Mouse (Mus musculus) MEL (cell line): ENCODE measurements at regions not wholly inside any gene's neighbourhood (a gene's known extent, or its start where the extent isn't known, plus 50 kb on each side); places are given as distances from the start of the nearest gene placed in this dataset.

ENCODE experiments used
- DNase-seq: peaks from one replicate; pipeline ENCODE4 v3.0.0; 2011; ENCODE audit warnings: low read depth, low spot score
- H3K27ac ChIP-seq: 2 replicates; pipeline ENCODE4 v1.5.1; 2012; ENCODE audit warnings: low read depth, mild to moderate bottlenecking, control low read depth, low read length, moderate library complexity; ENCODE audit not compliant: control insufficient read depth
- H3K27me3 ChIP-seq, 2 experiments: fragments of 150-350 bp in 1 of 2; sonication (generic) in 1 of 2; 2 replicates each; pipeline ENCODE4 v1.6.1; 2012; ENCODE audit warnings: low read length in 2 of 2, mild to moderate bottlenecking in 2 of 2, improper control_type of control experiment in 1 of 2, moderate library complexity in 1 of 2; ENCODE audit not compliant: insufficient read depth in 2 of 2, control insufficient read depth in 1 of 2
- H3K36me3 ChIP-seq, 2 experiments: 2 replicates each; pipeline ENCODE4 v1.6.1; 2012 to 2014; ENCODE audit warnings: low read length in 2 of 2, improper control_type of control experiment in 1 of 2, inconsistent platforms in 1 of 2, mild to moderate bottlenecking in 1 of 2; ENCODE audit not compliant: insufficient read depth in 2 of 2, control insufficient read depth in 1 of 2
- H3K4me1 ChIP-seq, 2 experiments: fragments of 150-350 bp in 1 of 2; sonication (generic) in 1 of 2; 2 replicates each; pipeline ENCODE4 v1.6.1; 2012; ENCODE audit warnings: low read length in 2 of 2, improper control_type of control experiment in 1 of 2, mild to moderate bottlenecking in 1 of 2; ENCODE audit not compliant: insufficient read depth in 2 of 2, control insufficient read depth in 1 of 2
- H3K4me3 ChIP-seq, 2 experiments: fragments of 150-350 bp in 1 of 2; sonication (generic) in 1 of 2; 2 replicates each; pipeline ENCODE4 v1.5.1; 2012; ENCODE audit warnings: low read depth in 2 of 2, low read length in 2 of 2, mild to moderate bottlenecking in 2 of 2, moderate library complexity in 2 of 2, control low read depth in 1 of 2, improper control_type of control experiment in 1 of 2; ENCODE audit not compliant: control insufficient read depth in 1 of 2, insufficient read depth in 1 of 2
- H3K79me2 ChIP-seq: 2 replicates; pipeline ENCODE4 v1.6.1; 2012; ENCODE audit warnings: mild to moderate bottlenecking, low read length, moderate library complexity; ENCODE audit not compliant: control insufficient read depth, poor library complexity, insufficient read depth
- H3K9ac ChIP-seq: 2 replicates; pipeline ENCODE4 v1.6.1; 2012; ENCODE audit warnings: low read depth, mild to moderate bottlenecking, control low read depth, low read length, moderate library complexity; ENCODE audit not compliant: control insufficient read depth, poor library complexity, severe bottlenecking
- H3K9me3 ChIP-seq: fragments of 150-350 bp; sonication (generic); replicated peaks from 2 replicates; pipeline ENCODE4 v1.6.1; 2012; ENCODE audit warnings: mild to moderate bottlenecking, low read length, improper control_type of control experiment, moderate library complexity; ENCODE audit not compliant: insufficient read depth
- BHLHE40 ChIP-seq: IDR thresholded peaks from 2 replicates; pipeline ENCODE4 v1.6.1; 2012; ENCODE audit warnings: low read depth, mild to moderate bottlenecking, inconsistent platforms, low read length, improper control_type of control experiment, borderline replicate concordance
- CHD1 ChIP-seq: IDR thresholded peaks from 2 replicates; pipeline ENCODE4 v1.6.1; 2012; ENCODE audit warnings: low read depth, mild to moderate bottlenecking, inconsistent platforms, low read length, improper control_type of control experiment
- CHD2 ChIP-seq: IDR thresholded peaks from 2 replicates; pipeline ENCODE4 v1.6.1; 2011; ENCODE audit warnings: low read length, improper control_type of control experiment
- CTCF ChIP-seq, 3 experiments: IDR thresholded peaks in 2 of 3; conservative IDR thresholded peaks in 1 of 3; 2 replicates each; pipeline ENCODE4 v1.5.1; 2011 to 2012; ENCODE audit warnings: low read length in 3 of 3, low read depth in 2 of 3, mild to moderate bottlenecking in 2 of 3, improper control_type of control experiment in 1 of 3, inconsistent platforms in 1 of 3, mixed read lengths in 1 of 3, moderate library complexity in 1 of 3; ENCODE audit not compliant: control insufficient read depth in 1 of 3, insufficient read depth in 1 of 3, poor library complexity in 1 of 3, severe bottlenecking in 1 of 3
- E2F4 ChIP-seq: IDR thresholded peaks from 2 replicates; pipeline ENCODE4 v1.6.1; 2011; ENCODE audit warnings: low read depth, low read length, improper control_type of control experiment, borderline replicate concordance
- ELF1 ChIP-seq: IDR thresholded peaks from 2 replicates; pipeline ENCODE4 v1.6.1; 2014; ENCODE audit warnings: low read depth, mild to moderate bottlenecking, inconsistent platforms, low read length, improper control_type of control experiment, moderate library complexity
- EP300 ChIP-seq, 2 experiments: IDR thresholded peaks; 2 replicates each; pipeline ENCODE4 v1.6.1; 2011; ENCODE audit warnings: improper control_type of control experiment in 2 of 2, low read length in 2 of 2, low read depth in 1 of 2, mild to moderate bottlenecking in 1 of 2
- GATA1 ChIP-seq: IDR thresholded peaks from 2 replicates; pipeline ENCODE4 v1.6.1; 2011; ENCODE audit warnings: low read depth, low read length, improper control_type of control experiment
- HCFC1 ChIP-seq: IDR thresholded peaks from 2 replicates; pipeline ENCODE4 v1.6.1; 2012; ENCODE audit warnings: low read depth, mild to moderate bottlenecking, inconsistent platforms, low read length, improper control_type of control experiment, moderate library complexity
- JUND ChIP-seq: IDR thresholded peaks from 2 replicates; pipeline ENCODE4 v1.6.1; 2011; ENCODE audit warnings: low read depth, mild to moderate bottlenecking, improper control_type of control experiment, low read length
- KAT2A ChIP-seq: conservative IDR thresholded peaks from 2 replicates; pipeline ENCODE4 v1.6.1; 2012; ENCODE audit warnings: low read depth, low read length, improper control_type of control experiment, inconsistent platforms
- MAFK ChIP-seq: IDR thresholded peaks from 2 replicates; pipeline ENCODE4 v1.6.1; 2011; ENCODE audit warnings: low read depth, mild to moderate bottlenecking, low read length, improper control_type of control experiment, borderline replicate concordance
- MAX ChIP-seq: IDR thresholded peaks from 2 replicates; pipeline ENCODE4 v1.6.1; 2011; ENCODE audit warnings: low read length, improper control_type of control experiment
- MAZ ChIP-seq: IDR thresholded peaks from 2 replicates; pipeline ENCODE4 v1.6.1; 2012; ENCODE audit warnings: low read depth, mild to moderate bottlenecking, inconsistent platforms, low read length, improper control_type of control experiment
- MEF2A ChIP-seq: IDR thresholded peaks from 2 replicates; pipeline ENCODE4 v1.6.1; 2014; ENCODE audit warnings: low read depth, mild to moderate bottlenecking, inconsistent platforms, low read length, improper control_type of control experiment; ENCODE audit not compliant: poor library complexity, insufficient replicate concordance, severe bottlenecking; ENCODE audit errors: extremely low read depth
- MXI1 ChIP-seq: IDR thresholded peaks from 2 replicates; pipeline ENCODE4 v1.6.1; 2011; ENCODE audit warnings: mild to moderate bottlenecking, low read depth, low read length, improper control_type of control experiment
- MYB ChIP-seq: IDR thresholded peaks from 2 replicates; pipeline ENCODE4 v1.6.1; 2011; ENCODE audit warnings: mild to moderate bottlenecking, low read depth, low read length, improper control_type of control experiment
- MYC ChIP-seq: IDR thresholded peaks from 2 replicates; pipeline ENCODE4 v1.6.1; 2011; ENCODE audit warnings: low read depth, mild to moderate bottlenecking, low read length, improper control_type of control experiment, moderate library complexity
- NRF1 ChIP-seq: IDR thresholded peaks from 2 replicates; pipeline ENCODE4 v1.6.1; 2014; ENCODE audit warnings: low read depth, mild to moderate bottlenecking, inconsistent platforms, low read length, improper control_type of control experiment, moderate library complexity; ENCODE audit not compliant: poor library complexity, insufficient read depth, severe bottlenecking
- POLR2A ChIP-seq, 2 experiments: IDR thresholded peaks; 2 replicates each; pipeline ENCODE4 v1.6.1; 2011 to 2012; ENCODE audit warnings: low read length in 2 of 2, mild to moderate bottlenecking in 2 of 2, control low read depth in 1 of 2, improper control_type of control experiment in 1 of 2, low read depth in 1 of 2, moderate library complexity in 1 of 2; ENCODE audit not compliant: control insufficient read depth in 1 of 2, insufficient read depth in 1 of 2, poor library complexity in 1 of 2
- POLR2AphosphoS2 ChIP-seq: IDR thresholded peaks from 2 replicates; pipeline ENCODE4 v1.6.1; 2011; ENCODE audit warnings: low read length, improper control_type of control experiment
- POLR2AphosphoS5 ChIP-seq: IDR thresholded peaks from 2 replicates; pipeline ENCODE4 v1.6.1; 2012; ENCODE audit warnings: low read depth, borderline replicate concordance, mild to moderate bottlenecking, inconsistent platforms, low read length, moderate library complexity, mixed read lengths
- RAD21 ChIP-seq: IDR thresholded peaks from 2 replicates; pipeline ENCODE4 v1.6.1; 2011; ENCODE audit warnings: mild to moderate bottlenecking, low read depth, low read length, improper control_type of control experiment
- RCOR1 ChIP-seq: IDR thresholded peaks from 2 replicates; pipeline ENCODE4 v1.6.1; 2012; ENCODE audit warnings: low read depth, mild to moderate bottlenecking, inconsistent platforms, low read length, improper control_type of control experiment
- SIN3A ChIP-seq: IDR thresholded peaks from 2 replicates; pipeline ENCODE4 v1.6.1; 2012; ENCODE audit warnings: low read length, improper control_type of control experiment, inconsistent platforms
- SMC3 ChIP-seq: IDR thresholded peaks from 2 replicates; pipeline ENCODE4 v1.6.1; 2011; ENCODE audit warnings: low read depth, low read length, improper control_type of control experiment
- TAL1 ChIP-seq: IDR thresholded peaks from 2 replicates; pipeline ENCODE4 v1.6.1; 2012; ENCODE audit warnings: mild to moderate bottlenecking, inconsistent platforms, low read length, moderate library complexity, mixed read lengths
- TBP ChIP-seq: IDR thresholded peaks from 2 replicates; pipeline ENCODE4 v1.8.0; 2011; ENCODE audit warnings: low read depth, low read length, improper control_type of control experiment
- TCF12 ChIP-seq: IDR thresholded peaks from 2 replicates; pipeline ENCODE4 v1.6.1; 2014; ENCODE audit warnings: low read depth, mild to moderate bottlenecking, inconsistent platforms, low read length, improper control_type of control experiment, moderate library complexity
- UBTF ChIP-seq: IDR thresholded peaks from 2 replicates; pipeline ENCODE4 v1.6.1; 2012; ENCODE audit warnings: low read depth, mild to moderate bottlenecking, inconsistent platforms, low read length, improper control_type of control experiment, moderate library complexity, borderline replicate concordance; ENCODE audit not compliant: insufficient read depth
- USF1 ChIP-seq: IDR thresholded peaks from 2 replicates; pipeline ENCODE4 v1.6.1; 2014; ENCODE audit warnings: low read depth, mild to moderate bottlenecking, inconsistent platforms, low read length, improper control_type of control experiment, moderate library complexity
- USF2 ChIP-seq, 2 experiments: IDR thresholded peaks; 2 replicates each; pipeline ENCODE4 v1.6.1; 2011 to 2012; ENCODE audit warnings: improper control_type of control experiment in 2 of 2, low read length in 2 of 2, borderline replicate concordance in 1 of 2, inconsistent platforms in 1 of 2, low read depth in 1 of 2, mild to moderate bottlenecking in 1 of 2; ENCODE audit not compliant: insufficient read depth in 1 of 2
- ZC3H11A ChIP-seq: IDR thresholded peaks from 2 replicates; pipeline ENCODE4 v1.6.1; 2012; ENCODE audit warnings: low read depth, mild to moderate bottlenecking, inconsistent platforms, low read length, improper control_type of control experiment
- ZKSCAN1 ChIP-seq: IDR thresholded peaks from 2 replicates; pipeline ENCODE4 v1.6.1; 2012; ENCODE audit warnings: low read depth, mild to moderate bottlenecking, inconsistent platforms, low read length, improper control_type of control experiment, moderate library complexity
- ZMIZ1 ChIP-seq: IDR thresholded peaks from 2 replicates; pipeline ENCODE4 v1.6.1; 2012; ENCODE audit warnings: low read depth, mild to moderate bottlenecking, inconsistent platforms, low read length, improper control_type of control experiment, moderate library complexity
- ZNF384 ChIP-seq: IDR thresholded peaks from 2 replicates; pipeline ENCODE4 v1.6.1; 2012; ENCODE audit warnings: low read depth, mild to moderate bottlenecking, inconsistent platforms, low read length, improper control_type of control experiment

DNA sequence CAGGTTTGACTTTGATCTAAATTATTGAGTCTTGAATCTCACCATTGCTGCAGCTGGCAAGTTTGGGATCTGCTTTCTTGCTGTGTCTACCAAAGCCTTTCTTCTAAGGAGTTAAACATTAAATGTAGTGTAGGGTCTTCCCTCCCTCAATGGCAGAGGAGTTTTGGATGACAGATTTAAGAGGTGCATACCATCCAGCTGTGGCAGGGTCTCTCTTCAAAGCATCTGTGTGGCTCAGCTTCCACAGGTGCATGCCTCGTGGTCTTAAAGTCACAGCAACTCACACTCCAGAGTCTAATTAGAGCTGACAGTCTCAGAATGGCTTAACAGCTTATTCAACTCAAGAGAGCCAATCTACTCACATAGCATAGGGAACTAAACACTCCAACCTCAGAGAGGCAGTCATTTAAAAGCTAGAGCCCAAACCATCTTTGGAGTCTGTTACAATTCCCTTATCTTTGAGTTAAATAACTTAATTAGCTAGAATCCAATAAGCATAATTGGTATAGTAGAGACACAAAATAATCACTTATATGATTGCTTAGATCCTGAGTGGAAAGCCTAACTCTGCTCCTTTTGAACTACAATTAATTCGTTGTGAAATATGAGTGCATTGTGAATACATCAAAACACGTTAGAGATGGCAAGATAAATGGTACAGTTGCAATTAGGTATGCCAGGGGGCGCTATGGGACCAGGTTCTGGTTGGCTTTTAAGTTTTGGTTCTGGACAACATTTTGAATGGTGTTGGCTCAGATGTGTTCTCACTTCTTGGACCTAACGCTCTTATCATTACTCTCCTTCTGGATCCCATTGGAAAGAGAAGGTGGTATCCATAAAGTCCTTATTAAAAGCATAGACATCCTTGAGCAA lies 57.5 kb upstream of the Cul1 start:
- Histone ChIP-seq H3K79me2 (no peaks in the 10 kb centered on the region), H3K9me3 (no peaks in the 10 kb centered on the region), H3K4me3 (no peak overlapping the region), H3K4me1 (no peaks in the 10 kb centered on the region), H3K36me3 (no peaks in the 10 kb centered on the region), H3K27me3 (peaks cover 3 to 5% of the 10 kb centered on the region in 2 experiments), H3K9ac (no peak overlapping the region), H3K27ac (no peak overlapping the region)
- peak; percentile 64 for DNase-seq
- TF ChIP-seq ELF1 (no peak), NRF1 (no peak), POLR2AphosphoS5 (no peak), MAX (no peak), ZC3H11A (peak; percentile 84), KAT2A (no peak), SIN3A (0 out of 2 replicates have a peak, but pooled peaks have one; percentile 35), HCFC1 (no peak), RCOR1 (no peak), ZKSCAN1 (no peak), USF2 (IDR thresholded peaks at IDR 0.05; ENCODE audit: borderline replicate concordance in 1 of 2, insufficient read depth in 1 of 2, low read depth in 1 of 2, low read length in 2 of 2) (no peak), BHLHE40 (no peak), CTCF (IDR thresholded peaks at IDR 0.05 in 2 of 3, conservative IDR thresholded peaks at IDR 0.05 in 1 of 3; ENCODE audit: control insufficient read depth in 1 of 3, insufficient read depth in 1 of 3, low read depth in 2 of 3, low read length in 3 of 3, poor library complexity in 1 of 3, severe bottlenecking in 1 of 3) (peak; percentile 63 to 81 (median 71)), JUND (no peak), POLR2AphosphoS2 (no peak), USF1 (no peak), MEF2A (no peak), MYC (peak; percentile 52; the same call in 1 of the 2 replicates), GATA1 (peak; percentile 48; the same call in 1 of the 2 replicates), EP300 (IDR thresholded peaks at IDR 0.05; ENCODE audit: low read depth in 1 of 2, low read length in 2 of 2) (no peak), E2F4 (no peak), CHD2 (no peak), TAL1 (no peak), MYB (no peak), SMC3 (peak; percentile 89), UBTF (no peak), TBP (no peak), ZMIZ1 (no peak), MXI1 (no peak), MAZ (no peak), TCF12 (no peak), CHD1 (no peak), MAFK (no peak), POLR2A (IDR thresholded peaks at IDR 0.05; ENCODE audit: control insufficient read depth in 1 of 2, insufficient read depth in 1 of 2, low read depth in 1 of 2, low read length in 2 of 2, poor library complexity in 1 of 2) (no peak), RAD21 (peak; percentile 83), ZNF384 (no peak)
